Mouse (Mus musculus) neural tube, embryonic 11.5 days (tissue): ENCODE results near the gene Gdpd4. TPM values are rescaled to one million over a fixed set of nuclear protein-coding genes. Genes with fewer than 3 reads are reported as not detected.
A peak's percentile ranks its signal among the peaks of the same experiment; 100 is the strongest.

Experiments used
- ATAC-seq: fragments of 200-750 bp; cut with Nextera tagmentation; 2 replicates; pipeline ENCODE4 v1.8.0; 2017; ENCODE audit warnings: moderate number of reproducible peaks, mild to moderate bottlenecking, moderate TSS enrichment, moderate library complexity; ENCODE audit not compliant: insufficient read depth, low FRiP score, low TSS enrichment
- DNase-seq: peaks from one replicate; pipeline ENCODE4 v3.0.0-alpha.2; 2015; ENCODE audit warnings: low spot score
- H3K27ac ChIP-seq: fragments of 300-500 bp; sonication (generic); 2 replicates; pipeline ENCODE4 v1.5.1; 2014; ENCODE audit warnings: low read depth, mild to moderate bottlenecking, low read length
- H3K27me3 ChIP-seq: fragments of 300-500 bp; sonication (generic); 2 replicates; pipeline ENCODE4 v1.6.1; 2014; ENCODE audit warnings: mild to moderate bottlenecking, low read length, mixed read lengths; ENCODE audit not compliant: control insufficient read depth, insufficient read depth
- H3K36me3 ChIP-seq: fragments of 300-500 bp; sonication (generic); 2 replicates; pipeline ENCODE4 v1.6.1; 2014; ENCODE audit warnings: mild to moderate bottlenecking, low read length, moderate library complexity, mixed read lengths; ENCODE audit not compliant: control insufficient read depth, insufficient read depth
- H3K4me1 ChIP-seq: fragments of 300-500 bp; sonication (generic); 2 replicates; pipeline ENCODE4 v1.6.1; 2014; ENCODE audit warnings: low read length, mixed read lengths; ENCODE audit not compliant: control insufficient read depth, insufficient read depth
- H3K4me2 ChIP-seq: fragments of 300-500 bp; sonication (generic); 2 replicates; pipeline ENCODE4 v1.6.1; 2014; ENCODE audit warnings: low read depth, mild to moderate bottlenecking, moderate library complexity
- H3K4me3 ChIP-seq: fragments of 300-500 bp; sonication (generic); 2 replicates; pipeline ENCODE4 v1.5.1; 2014; ENCODE audit warnings: low read depth, low read length
- H3K9ac ChIP-seq: fragments of 300-500 bp; sonication (generic); 2 replicates; pipeline ENCODE4 v1.6.1; 2014; ENCODE audit warnings: mild to moderate bottlenecking, low read length
- H3K9me3 ChIP-seq: fragments of 300-500 bp; sonication (generic); 2 replicates; pipeline ENCODE4 v1.6.1; 2016; ENCODE audit warnings: low read length; ENCODE audit not compliant: control insufficient read depth
- WGBS: fragments of 180-500 bp; shearing (Covaris S2); extraction: QIAGEN DNeasy Blood & Tissue Kit; methylation state at CpG from one replicate; pipeline ENCODE4 v1.1.7; 2014; 5-methylcytosine and 5-hydroxymethylcytosine counted together
- polyA plus RNA-seq: library from polyadenylated mRNA; unstranded; fragments of >200 nt; fragmentation: Nextera tagmentation; extraction: Ambion mirVana; gene quantifications from 2 replicates; pipeline ENCODE4 v1.2.1, GENCODE M21; 2014

The Gdpd4 gene
- polyA plus RNA-seq, 1 experiment from 2014 or later, result not detected

DNA sequence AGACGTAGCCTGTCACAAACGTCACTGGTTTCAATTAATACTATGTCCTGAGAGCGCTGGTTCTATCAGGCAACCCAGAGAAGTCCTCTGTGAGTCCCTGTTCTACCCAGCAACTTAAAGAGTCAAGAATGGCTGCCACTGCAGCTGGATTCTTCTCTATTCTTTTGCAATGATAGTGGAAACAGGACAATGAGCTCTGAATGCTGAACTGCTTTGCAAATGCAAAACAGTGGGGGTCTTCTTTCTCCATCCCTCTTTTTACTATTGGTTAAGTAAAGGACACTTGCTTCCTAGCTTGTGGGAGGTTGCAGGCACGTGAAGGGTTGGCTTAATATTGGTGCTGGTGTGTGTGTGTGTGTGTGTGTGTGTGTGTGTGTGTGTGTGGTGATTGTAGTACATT, 52.7 kb downstream of the Gdpd4 start:
- no peak overlapping the region for H3K4me2 ChIP-seq
- ATAC-seq, result no peak
- 21% methylated on average over 4 of the region's 4 CpGs for WGBS

DNA sequence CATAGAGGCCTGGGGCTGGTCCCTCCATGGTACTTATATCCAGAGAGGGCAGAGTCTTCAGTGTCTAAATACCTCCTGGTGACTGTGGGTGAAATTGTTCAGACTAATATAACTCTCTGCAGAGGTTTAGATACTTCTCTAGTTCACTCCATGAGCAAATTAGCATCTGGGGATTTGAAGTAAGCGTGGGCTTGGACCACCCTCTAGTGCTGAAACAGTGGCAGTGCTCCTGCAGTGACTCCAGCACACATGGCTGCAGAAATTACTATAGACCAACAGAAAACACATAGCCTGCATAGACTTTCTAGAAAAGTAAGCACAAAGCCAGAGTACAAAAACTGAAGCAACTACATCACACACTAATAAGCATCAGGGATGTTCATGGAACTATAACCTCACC, 57.7 kb downstream of the Gdpd4 start:
- no peak overlapping the region for H3K9ac ChIP-seq
- no peak overlapping the region for H3K4me2 ChIP-seq
- H3K36me3 ChIP-seq, result no peaks in the 10 kb centered on the region
- no peaks in the 10 kb centered on the region for H3K27me3 ChIP-seq
- H3K27ac ChIP-seq, result no peak overlapping the region
- H3K4me3 ChIP-seq, result no peak overlapping the region
- H3K9me3 ChIP-seq, result no peaks in the 10 kb centered on the region
- 29% methylated on average over 1 of the region's 1 CpGs for WGBS
- DNase-seq (peak; percentile 56), ATAC-seq (no peak)
- H3K4me1 ChIP-seq, result no peaks in the 10 kb centered on the region

More for the DNA sequence above, 52.7 kb downstream of the Gdpd4 start:
- H3K27me3 ChIP-seq, result no peaks in the 10 kb centered on the region
- no peaks in the 10 kb centered on the region for H3K4me1 ChIP-seq
- H3K9me3 ChIP-seq, result no peaks in the 10 kb centered on the region
- no peak overlapping the region for H3K9ac ChIP-seq
- H3K36me3 ChIP-seq, result no peaks in the 10 kb centered on the region
- no peak overlapping the region for H3K27ac ChIP-seq
- DNase-seq, result no peak
- no peak overlapping the region for H3K4me3 ChIP-seq

DNA sequence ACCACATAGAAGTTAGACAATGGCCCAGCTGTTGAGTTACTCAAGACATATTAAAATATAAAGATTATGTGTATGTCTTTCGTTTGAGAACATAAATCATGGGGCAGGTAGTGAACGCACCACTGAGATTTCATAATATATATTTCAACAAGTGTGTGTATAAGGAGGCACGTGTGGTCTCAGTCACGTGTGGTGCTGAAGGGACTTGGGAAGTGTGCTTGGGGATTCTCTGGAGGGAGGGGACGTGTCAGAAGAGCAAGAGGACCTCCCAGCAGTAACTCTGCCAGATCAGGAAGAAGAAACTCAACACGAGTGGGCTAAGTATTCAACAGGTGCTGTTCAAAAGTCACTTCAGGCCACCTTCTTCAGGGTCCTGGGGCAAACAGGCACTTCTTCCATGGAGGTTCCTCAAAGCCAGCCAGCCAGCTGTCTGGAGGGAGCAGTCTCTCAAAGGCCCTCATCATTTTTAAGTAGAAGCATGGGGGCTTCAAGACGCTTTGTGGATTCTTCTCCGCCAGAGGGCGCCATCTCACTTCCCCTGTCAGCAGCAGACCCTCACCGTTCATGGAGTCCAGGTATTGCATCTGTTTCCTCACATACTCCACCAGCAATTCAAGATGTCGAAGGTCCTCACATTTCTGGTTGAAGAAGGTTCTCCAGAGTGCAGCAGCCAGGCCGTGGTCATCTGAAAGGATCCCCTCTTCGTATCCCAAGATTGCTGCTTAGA, 64.5 kb downstream of the Gdpd4 start:
- peak; percentile 49 for DNase-seq
- no peaks in the 10 kb centered on the region for H3K36me3 ChIP-seq
- H3K27ac ChIP-seq, result no peak overlapping the region
- no peaks in the 10 kb centered on the region for H3K27me3 ChIP-seq
- H3K9ac ChIP-seq, result no peak overlapping the region
- no peaks in the 10 kb centered on the region for H3K4me1 ChIP-seq
- 54% methylated on average over 13 of the region's 13 CpGs for WGBS
- H3K4me2 ChIP-seq, result no peak overlapping the region
- H3K9me3 ChIP-seq, result no peaks in the 10 kb centered on the region
- no peak for ATAC-seq
- no peak overlapping the region for H3K4me3 ChIP-seq

DNA sequence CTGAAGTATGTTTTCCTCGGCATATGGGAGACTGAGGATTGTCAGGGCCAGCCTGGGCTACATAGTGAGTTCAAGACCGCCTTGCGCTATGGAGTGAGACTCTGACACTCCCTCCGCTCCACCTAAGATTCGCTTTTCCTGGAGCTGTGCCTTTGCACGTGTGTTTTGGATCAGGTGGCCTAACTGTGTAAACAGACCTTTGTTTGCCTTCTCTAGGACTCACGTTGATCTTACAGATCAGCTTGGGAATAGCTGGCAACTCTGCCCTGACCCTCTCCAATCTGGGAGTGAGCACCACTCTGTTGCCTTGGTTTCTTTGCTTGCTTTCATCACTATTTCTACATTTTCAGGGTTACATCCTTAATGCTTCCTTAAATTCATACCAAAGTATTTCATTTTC, 82.9 kb downstream of the Gdpd4 start:
- Histone ChIP-seq H3K9ac (no peak overlapping the region), H3K36me3 (no peaks in the 10 kb centered on the region), H3K4me2 (no peak overlapping the region), H3K9me3 (no peaks in the 10 kb centered on the region), H3K27me3 (no peaks in the 10 kb centered on the region), H3K27ac (no peak overlapping the region), H3K4me1 (no peaks in the 10 kb centered on the region), H3K4me3 (no peak overlapping the region)
- DNase-seq (no peak), ATAC-seq (no peak)
- WGBS, result 83% methylated on average over 7 of the region's 7 CpGs

DNA sequence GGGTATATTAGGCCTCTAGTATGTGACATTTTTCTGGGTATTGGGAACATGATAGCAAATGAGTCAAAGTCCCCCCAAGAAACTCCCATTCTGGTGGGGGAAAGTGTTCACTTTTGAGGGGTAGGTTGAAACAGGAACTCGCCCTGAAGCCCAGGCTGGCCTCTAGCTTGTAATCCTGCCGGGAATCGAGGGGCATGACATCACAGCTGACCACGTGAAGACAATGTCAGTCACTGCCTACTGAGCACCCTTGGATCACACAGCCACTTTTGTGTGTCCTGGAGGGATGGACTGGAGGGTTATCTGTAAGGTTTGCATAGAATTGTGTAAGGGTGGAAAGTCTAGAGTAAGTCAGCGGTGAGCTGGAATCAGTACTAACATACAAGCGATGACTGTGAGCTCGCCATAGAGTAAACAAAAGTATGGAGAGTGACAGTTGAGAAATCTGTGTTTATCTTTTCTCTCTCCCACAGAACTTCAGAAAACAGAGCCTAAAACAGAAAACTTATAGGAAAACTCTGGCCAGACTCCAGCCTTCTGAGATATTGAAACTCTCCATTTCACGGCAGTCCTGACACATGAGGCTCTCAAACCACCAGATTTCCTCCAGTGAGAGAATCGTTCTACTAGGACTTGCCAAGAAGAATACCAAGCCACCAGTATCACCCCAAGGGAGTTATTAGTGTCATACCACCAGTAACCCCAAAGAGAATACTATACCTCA, 128.5 kb downstream of the Gdpd4 start:
- H3K36me3 ChIP-seq, result no peaks in the 10 kb centered on the region
- H3K27me3 ChIP-seq, result no peaks in the 10 kb centered on the region
- no peak for DNase-seq
- ATAC-seq, result no peak
- H3K4me1 ChIP-seq, result no peaks in the 10 kb centered on the region
- no peak overlapping the region for H3K4me3 ChIP-seq
- 84% methylated on average over 9 of the region's 9 CpGs for WGBS
- H3K4me2 ChIP-seq, result no peak overlapping the region
- H3K9me3 ChIP-seq, result no peaks in the 10 kb centered on the region
- no peak overlapping the region for H3K27ac ChIP-seq
- H3K9ac ChIP-seq, result no peak overlapping the region

DNA sequence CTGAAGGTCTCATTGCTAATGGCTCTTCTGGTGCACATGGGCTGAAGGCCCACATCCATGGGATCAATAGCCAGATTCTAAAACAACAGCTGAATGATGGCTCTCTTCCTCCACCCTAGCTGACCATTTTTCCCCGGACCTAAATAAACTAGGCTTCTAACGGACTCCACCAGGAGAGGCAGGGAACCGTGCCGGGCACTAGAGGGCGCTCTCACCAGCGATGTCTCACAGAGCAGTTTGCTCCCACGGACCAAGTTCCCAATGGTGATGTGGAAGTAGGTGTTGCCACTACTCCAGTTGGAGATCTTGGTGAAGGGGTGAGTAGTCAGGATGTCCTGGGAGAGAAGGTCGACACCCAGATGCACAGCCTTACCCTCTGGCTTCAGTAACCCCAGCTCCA, 132.2 kb downstream of the Gdpd4 start:
- H3K4me1 ChIP-seq, result no peaks in the 10 kb centered on the region
- H3K4me3 ChIP-seq, result no peak overlapping the region
- ATAC-seq (no peak; the same call in 1 of the 2 replicates), DNase-seq (peak; percentile 69)
- no peaks in the 10 kb centered on the region for H3K36me3 ChIP-seq
- H3K9ac ChIP-seq, result no peak overlapping the region
- no peaks in the 10 kb centered on the region for H3K27me3 ChIP-seq
- H3K4me2 ChIP-seq, result no peak overlapping the region
- 19% methylated on average over 8 of the region's 8 CpGs for WGBS
- no peak overlapping the region for H3K27ac ChIP-seq
- H3K9me3 ChIP-seq, result no peaks in the 10 kb centered on the region

DNA sequence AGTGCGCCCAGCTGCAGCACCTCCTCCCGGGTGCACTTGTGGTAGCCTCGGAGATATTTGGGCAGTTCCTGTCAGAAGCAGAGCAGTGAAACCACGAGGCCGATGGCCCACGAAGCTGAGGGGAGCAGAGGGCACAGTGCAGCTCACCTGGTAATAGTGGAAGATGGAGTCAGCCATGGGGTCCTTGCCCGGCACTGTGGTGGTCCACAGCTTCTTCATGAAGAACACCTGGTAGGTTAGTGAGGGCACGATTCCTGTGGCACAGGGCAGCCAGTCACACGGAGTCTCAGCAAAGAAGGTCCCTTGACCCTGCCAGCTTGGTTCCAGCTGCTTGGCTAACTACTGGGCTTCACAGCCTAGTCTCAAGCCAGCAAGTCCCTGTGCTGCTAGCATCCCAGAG, 134.7 kb downstream of the Gdpd4 start:
- 93% methylated on average over 9 of the region's 9 CpGs for WGBS
- H3K9ac ChIP-seq, result no peak overlapping the region
- no peaks in the 10 kb centered on the region for H3K4me1 ChIP-seq
- H3K36me3 ChIP-seq, result no peaks in the 10 kb centered on the region
- H3K4me3 ChIP-seq, result no peak overlapping the region
- no peak overlapping the region for H3K4me2 ChIP-seq
- DNase-seq (no peak), ATAC-seq (no peak)
- H3K9me3 ChIP-seq, result no peaks in the 10 kb centered on the region
- H3K27me3 ChIP-seq, result no peaks in the 10 kb centered on the region
- no peak overlapping the region for H3K27ac ChIP-seq

DNA sequence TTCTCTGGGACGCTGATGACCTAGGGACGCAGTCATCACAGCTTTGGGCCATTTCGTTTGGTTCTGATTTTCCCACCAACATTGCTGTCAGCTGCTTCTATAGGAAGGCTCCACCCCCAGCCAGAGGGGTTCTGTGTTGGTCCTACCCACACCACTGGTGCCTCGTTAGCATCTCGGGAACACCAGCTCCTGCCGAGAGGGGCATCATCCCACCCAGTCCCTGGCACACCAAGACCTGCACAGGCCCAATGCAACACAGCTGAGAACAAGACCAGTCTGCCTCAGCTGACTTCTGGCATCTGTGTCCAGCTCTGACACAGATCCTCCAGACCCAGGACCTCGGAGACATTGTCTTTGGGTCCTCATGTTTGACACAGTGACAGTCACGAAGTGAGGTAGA, 135.2 kb downstream of the Gdpd4 start:
- Histone ChIP-seq H3K9me3 (no peaks in the 10 kb centered on the region), H3K4me1 (no peaks in the 10 kb centered on the region), H3K27me3 (no peaks in the 10 kb centered on the region), H3K27ac (no peak overlapping the region), H3K4me2 (no peak overlapping the region), H3K4me3 (no peak overlapping the region), H3K36me3 (no peaks in the 10 kb centered on the region), H3K9ac (no peak overlapping the region)
- no peak for ATAC-seq
- no peak for DNase-seq
- WGBS, result 92% methylated on average over 8 of the region's 8 CpGs

DNA sequence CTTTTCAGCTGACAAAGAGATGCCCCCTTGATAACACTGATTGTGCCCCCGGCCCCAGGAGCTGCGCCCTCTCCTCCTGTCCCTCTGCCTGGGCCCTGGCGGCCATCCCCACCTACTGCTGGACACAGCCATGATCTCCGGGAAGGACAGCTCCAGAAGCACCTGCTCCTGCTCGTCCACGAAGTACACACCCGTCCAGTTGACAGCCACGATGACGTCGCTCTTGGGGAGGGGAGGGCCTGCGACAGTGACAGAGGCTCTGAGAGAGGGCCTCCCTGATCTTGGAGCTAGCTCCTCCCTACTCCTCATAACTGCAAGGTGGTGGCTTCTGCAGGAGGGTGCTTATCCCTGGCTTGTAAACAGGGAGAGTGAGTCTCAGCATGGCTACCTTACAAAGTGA, 146.5 kb downstream of the Gdpd4 start:
- ATAC-seq (no peak), DNase-seq (no peak)
- H3K4me2 ChIP-seq, result no peak overlapping the region
- no peaks in the 10 kb centered on the region for H3K27me3 ChIP-seq
- 81% methylated on average over 11 of the region's 11 CpGs for WGBS
- H3K36me3 ChIP-seq, result no peaks in the 10 kb centered on the region
- no peak overlapping the region for H3K9ac ChIP-seq
- no peak overlapping the region for H3K27ac ChIP-seq
- H3K4me1 ChIP-seq, result no peaks in the 10 kb centered on the region
- no peaks in the 10 kb centered on the region for H3K9me3 ChIP-seq
- H3K4me3 ChIP-seq, result no peak overlapping the region
